Mouse (Mus musculus) layer of hippocampus, postnatal 10 days (tissue): ENCODE results near the gene Etfbkmt. TPM values are rescaled to one million over a fixed set of nuclear protein-coding genes. Genes with fewer than 3 reads are reported as not detected.
A peak's percentile ranks its signal among the peaks of the same experiment; 100 is the strongest.
"Not testable (repeated sequence)": the region's sequence is repeated elsewhere in the genome, so short reads cannot be mapped to it uniquely, and the experiment has no call there.

Experiments used
- DNase-seq, 2 experiments: peaks; one replicate each; pipeline ENCODE4 v3.0.0; 2021; ENCODE audit warnings: low spot score in 2 of 2
- total RNA-seq, 2 experiments: library from RNA; stranded (reverse); gene quantifications; 2 replicates each; pipeline ENCODE4 v1.2.3; 2021

Gene Etfbkmt
- total RNA-seq, 2 experiments from 2014 or later = 2.6 to 3.3 TPM

GRCm38 (mm10) chr6:149132311-149133077 is 7.2 kb upstream of the Etfbkmt start:
- DNase-seq = peak; percentile 19 to 32

DNA sequence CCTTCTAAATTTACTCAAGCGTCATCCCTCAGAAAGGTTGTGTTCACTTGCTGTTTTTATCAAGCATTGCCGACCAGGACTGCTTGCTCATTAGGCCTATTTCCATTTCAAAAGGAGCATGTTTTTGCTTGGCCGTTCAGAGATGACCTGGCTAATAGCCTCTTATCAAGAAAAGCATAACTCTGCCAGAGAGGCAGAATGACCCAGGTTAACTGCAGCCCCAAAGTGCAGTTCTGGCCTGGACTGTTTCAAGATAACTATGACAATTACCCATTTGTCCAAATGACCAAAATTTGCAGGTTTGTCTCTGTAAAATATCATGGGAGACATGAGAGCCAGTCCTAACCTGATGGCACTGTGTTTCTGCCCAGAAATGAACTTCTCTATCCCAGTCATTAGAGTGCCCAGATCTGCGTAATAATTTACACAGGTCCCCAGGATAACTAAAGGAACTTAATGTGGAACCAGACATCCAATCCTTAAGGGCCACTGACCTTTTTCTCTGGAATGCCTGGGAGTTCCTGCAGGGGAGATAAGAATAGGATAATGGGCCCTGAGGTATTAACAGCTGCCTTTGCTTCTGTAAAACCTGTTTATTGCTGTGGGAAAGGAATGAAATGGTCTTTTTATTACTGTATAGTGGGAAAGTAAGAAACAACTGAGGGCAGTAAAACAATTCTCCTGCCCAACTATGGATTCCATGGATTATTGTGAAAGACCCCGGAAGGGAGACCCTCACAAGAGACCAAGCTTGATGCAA is 5.1 kb upstream of the Etfbkmt start:
- no peak for DNase-seq

GRCm38 (mm10) chr6:149135631-149136030 is 4.0 kb upstream of the Etfbkmt start:
- no peak for DNase-seq

- no peak for DNase-seq
Measured at GRCm38 (mm10) chr6:149137936-149138335, 1.7 kb upstream of the Etfbkmt start.

- no peak for DNase-seq
Measured at GRCm38 (mm10) chr6:149139011-149139410, 638 bp upstream of the Etfbkmt start.

DNA sequence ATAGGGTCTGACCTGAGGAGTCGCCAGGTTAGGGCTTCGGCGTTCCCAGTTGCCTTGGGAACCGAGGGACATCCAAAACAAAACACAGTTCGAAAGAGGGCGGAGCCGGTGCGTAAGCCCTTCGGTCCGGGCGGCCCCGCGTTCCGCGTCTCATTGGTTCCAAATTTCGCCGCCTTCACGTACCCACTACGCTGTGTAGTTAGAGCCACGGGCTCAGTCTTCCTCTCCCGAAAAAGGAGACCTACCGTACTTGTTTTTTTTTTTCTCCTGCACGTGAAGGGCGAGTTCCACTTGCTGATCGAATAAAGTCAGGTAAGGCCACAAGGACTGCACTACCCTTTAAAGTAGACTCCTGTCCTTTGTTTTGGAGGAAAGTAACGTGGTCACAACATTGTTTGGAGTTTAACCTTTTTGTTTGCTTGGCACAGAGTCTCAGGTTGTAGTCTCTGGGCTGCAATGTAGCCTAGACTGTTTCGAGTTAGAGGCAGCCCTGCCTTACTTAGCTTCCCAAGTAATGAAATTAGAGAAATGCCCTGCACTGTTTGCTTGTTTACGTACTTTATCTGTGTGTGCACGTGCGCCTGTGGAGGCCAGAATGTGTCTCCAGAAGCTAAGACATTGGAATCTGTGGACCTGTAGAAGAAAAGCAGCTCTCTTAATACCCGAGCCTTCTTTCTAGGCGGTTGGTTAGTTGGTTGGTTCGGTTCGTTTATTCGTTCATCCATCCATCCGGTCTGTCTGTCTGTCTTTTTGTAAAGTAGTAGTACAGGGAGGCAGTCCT is 1.9 kb downstream of the Etfbkmt start:
- peak; percentile 77 to 78 for DNase-seq

DNA sequence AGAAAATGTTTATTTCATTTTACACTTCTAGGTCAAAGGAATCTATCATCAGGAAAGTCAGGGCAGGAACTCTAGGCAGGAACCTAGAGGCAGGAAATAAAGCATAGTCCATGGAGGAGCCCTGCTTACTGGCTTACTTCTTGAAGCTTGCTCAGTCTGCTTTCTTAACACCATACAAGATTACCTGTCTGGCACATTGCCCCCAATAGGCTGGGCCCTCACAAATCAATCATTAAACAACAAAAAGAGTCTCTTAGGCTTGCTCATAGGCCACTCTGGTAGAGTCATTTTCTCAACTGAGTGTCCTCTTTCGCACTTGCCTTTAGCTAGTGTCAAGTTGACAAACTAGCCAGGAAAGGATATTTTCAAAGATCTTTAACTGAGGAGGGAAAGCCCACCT is 5.5 kb downstream of the Etfbkmt start:
- DNase-seq = no peak

GRCm38 (mm10) chr6:149148436-149149229 is 9.0 kb downstream of the Etfbkmt start:
- DNase-seq = no peak

- DNase-seq = no peak
Measured at GRCm38 (mm10) chr6:149152119-149152518, 12.5 kb downstream of the Etfbkmt start.

DNA sequence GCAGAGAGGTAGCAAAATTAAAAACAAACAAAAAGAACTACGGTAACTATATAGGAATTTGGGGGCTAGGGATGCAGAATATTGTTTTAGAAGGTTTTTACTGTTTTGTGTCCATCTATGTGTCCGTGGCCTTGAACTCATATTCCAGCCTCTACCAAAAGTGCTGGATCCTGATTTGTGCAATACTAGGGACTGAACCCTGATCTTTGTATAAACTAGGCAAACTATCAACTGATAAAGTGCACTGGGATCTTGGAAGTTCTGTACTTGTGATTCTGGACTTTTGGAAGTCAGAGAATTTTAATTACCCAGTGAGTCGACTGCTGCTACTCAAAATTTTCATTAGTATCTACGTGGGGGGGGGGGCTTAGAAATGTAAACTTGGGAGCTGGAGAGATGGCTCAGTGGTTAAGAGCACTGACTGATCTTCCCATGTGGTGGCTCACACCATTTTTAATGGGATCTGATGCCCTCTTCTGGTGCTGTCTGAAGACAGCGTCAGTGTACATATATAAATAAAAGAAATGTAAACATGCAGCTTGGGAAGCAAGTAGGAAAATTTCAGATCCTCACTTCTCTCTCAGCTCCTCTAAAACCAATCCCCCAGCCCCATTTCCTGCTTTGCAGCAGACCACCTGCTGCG is 13.9 kb downstream of the Etfbkmt start:
- DNase-seq = no peak

DNA sequence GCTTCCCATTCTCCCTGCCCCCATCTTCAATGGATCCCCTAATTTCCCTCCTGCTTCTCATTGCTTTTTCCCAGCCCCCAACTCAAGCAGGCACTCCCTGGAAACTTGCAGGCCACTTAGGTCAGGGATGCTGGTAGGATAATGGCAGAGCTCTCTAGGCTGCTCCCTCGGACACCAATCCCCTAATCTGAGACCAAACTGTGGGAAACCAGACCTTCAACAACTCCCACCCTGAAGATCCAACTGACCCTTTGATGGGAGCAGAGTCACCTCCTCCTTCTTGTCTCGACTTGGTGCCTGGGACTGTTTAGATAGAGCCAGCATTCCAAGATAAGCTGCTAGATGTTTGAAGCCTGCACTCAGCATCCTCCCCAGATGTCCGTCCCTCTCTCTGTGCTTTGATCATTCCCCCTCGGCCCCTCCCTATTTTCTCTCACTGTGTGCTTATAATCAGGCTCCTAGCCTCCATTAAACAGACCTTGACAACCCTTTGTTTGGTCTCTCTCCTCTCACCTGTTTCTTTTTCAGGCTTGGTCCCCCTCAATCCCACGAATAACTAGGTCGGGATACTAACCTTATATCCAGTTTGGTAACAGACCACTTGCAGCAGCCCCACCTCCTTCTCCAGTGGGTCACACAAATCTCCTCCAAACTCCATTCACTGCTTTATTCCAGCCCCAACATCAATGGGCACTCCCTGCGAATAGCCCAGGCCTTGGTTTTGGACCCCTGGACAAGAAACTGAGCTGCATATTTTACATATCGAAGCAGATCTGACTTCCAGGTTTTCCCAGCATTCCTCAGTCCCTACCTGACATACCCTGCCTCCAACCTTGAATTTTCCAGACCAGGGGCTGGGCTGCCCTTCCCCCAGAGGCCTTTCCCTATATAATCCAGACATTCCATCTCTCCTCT is 14.7 kb downstream of the Etfbkmt start:
- DNase-seq = no peak

DNA sequence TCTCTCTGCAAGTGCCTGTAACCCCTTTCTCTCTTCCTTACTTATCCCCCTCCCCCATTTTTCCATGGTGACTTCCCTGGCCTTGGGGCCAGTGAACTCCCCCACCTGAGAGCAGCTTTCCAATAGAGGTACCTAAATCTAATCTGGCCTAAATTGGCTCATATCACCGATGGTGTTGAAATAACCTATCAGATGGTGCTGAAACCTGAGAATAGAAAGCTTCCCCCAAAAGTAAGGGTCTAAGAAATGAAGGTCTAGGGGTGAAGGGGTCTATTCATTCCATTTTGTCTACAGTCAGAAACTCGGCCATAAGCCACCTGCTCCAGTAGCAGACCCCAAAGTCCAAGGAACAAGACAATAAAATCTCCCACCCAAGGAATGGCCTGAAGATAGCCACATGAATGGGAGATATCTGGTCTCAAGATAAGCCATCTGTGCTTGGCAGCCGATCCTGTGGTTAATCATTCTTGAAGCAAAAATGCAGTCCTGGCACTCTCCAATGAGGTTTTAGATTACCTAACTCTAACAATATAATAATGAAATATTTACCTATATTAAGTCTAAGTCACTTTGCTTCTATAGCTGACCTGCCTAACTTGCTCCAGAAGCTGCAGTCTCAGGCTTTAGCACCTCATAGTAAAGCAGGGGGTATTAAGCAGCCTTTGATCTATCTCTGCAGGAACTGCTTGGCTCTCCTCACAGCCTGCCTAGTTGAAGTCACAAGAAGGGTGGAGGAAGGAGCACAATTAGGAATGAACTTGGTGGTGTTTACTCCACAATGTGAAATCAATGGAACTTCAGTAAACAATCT is 15.6 kb downstream of the Etfbkmt start:
- DNase-seq = no peak

DNA sequence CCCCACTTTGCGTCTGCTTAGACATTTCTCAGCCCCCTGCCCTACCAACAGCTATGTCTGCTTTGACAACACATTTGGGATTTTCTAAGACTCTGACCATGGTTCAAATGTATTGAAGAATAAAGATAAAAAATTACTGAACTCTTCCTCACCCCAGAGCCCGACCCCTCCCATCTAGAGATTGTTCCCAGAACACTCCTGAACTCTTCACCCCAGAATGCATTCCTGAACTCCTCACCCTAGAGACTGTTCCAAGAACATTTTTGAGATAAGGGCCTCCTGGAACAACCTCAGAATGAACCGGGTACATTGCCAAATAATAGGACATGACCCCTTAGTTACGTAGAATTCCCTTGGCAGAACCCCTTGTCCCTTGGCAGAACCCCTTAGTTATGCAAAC is 27.4 kb downstream of the Etfbkmt start:
- DNase-seq = not testable (repeated sequence)

- DNase-seq = no peak
Measured at GRCm38 (mm10) chr6:149167672-149168071, 28.0 kb downstream of the Etfbkmt start.

DNA sequence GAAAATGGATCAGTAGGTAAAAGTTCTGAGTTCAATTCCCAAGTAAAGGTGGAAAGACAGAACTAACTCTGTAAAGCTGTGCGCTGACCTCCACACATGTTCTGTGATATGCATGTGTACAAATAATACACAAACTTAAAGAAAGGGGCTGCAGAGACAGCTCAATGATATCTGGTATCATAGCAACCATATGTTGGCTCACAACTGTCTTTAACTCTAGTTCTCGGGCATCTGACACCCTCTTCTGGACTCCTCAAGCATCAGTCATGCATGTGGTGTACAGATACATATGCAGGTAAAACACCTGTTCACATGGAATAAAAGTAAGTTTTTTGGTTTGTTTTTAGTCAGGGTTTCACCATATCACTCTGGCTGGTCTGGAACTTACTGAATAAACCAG is 28.8 kb downstream of the Etfbkmt start:
- no peak for DNase-seq

DNA sequence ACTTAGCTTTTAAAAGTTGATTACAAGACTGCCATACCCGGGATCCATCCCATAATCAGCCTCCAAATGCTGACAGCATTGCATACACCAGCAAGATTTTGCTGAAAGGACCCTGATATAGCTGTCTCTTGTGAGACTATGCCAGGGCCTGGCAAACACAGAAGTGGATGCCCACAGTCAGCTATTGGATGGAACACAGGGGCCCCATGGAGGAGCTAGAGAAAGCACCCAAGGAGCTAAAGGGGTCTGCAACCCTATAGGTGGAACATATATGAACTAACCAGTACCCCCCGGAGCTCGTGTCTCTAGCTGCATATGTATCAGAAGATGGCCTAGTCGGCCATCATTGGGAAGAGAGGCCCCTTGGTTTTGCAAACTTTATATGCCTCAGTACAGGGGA is 30.3 kb downstream of the Etfbkmt start:
- DNase-seq = not testable (repeated sequence)

DNA sequence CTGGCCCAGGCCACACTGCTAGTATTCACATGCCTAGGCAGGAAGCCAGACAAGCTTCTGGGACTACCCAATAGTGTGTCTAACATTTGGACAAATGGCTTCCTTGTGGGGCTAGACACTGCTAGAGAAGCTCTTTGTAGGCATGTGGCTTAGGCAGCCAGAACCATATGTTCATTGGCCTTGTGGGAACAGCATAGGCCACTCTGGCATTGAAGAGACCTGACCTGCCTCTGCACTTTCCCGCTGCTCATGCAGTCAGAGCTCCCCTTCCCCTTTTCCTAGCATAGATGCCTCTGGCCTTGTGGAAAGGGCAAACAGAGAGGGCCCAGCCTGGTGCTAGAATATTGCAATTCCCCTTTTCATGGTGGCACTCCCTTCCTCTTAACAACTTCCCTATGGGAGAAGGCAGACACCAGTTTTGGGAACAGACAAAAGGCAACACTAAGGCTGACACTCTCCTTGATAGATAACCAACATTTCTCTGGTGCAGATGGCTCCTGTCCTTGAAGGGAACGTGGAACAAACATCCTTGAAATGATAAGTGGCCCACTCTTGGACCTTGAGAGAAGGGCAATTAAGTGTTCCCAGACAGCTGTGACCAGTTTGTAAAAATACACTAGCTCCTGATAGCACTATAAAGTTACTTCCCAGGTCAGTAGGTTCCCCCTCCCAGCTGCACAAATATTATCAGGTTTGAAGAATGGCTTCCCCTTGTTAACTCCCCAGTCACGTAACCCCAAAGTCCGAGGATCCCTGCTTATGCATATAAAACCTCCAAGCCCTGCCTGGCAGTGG is 34.4 kb downstream of the Etfbkmt start:
- DNase-seq = no peak
